Mouse (Mus musculus) hindbrain, embryonic 16.5 days (tissue): ENCODE measurements around the gene Gdf9. TPM values are rescaled to one million over a fixed set of nuclear protein-coding genes. Genes with fewer than 3 reads are reported as not detected.

ENCODE experiments used
- ATAC-seq: fragments of 200-750 bp; cut with Nextera tagmentation; 2 replicates; pipeline ENCODE4 v1.8.0; 2017; ENCODE audit warnings: moderate TSS enrichment, moderate library complexity
- H3K27ac ChIP-seq: fragments of 300-500 bp; sonication (generic); 2 replicates; pipeline ENCODE4 v1.5.1; 2014; ENCODE audit warnings: low read depth, mild to moderate bottlenecking, control low read depth, low read length, moderate library complexity
- H3K27me3 ChIP-seq: fragments of 300-500 bp; sonication (generic); replicated peaks from 2 replicates; pipeline ENCODE4 v1.6.1; 2014; ENCODE audit warnings: low read length; ENCODE audit not compliant: control insufficient read depth, insufficient read depth
- H3K36me3 ChIP-seq: fragments of 300-500 bp; sonication (generic); 2 replicates; pipeline ENCODE4 v1.6.1; 2014; ENCODE audit warnings: mild to moderate bottlenecking, low read length, moderate library complexity, mixed read lengths; ENCODE audit not compliant: control insufficient read depth, insufficient read depth
- H3K4me1 ChIP-seq: fragments of 300-500 bp; sonication (generic); 2 replicates; pipeline ENCODE4 v1.6.1; 2014; ENCODE audit warnings: low read depth, low read length; ENCODE audit not compliant: control insufficient read depth, insufficient read depth
- H3K4me2 ChIP-seq: fragments of 300-500 bp; sonication (generic); 2 replicates; pipeline ENCODE4 v1.6.1; 2014; ENCODE audit warnings: mild to moderate bottlenecking, low read length, control low read depth, moderate library complexity
- H3K4me3 ChIP-seq: fragments of 300-500 bp; sonication (generic); 2 replicates; pipeline ENCODE4 v1.5.1; 2014; ENCODE audit warnings: mild to moderate bottlenecking, low read length, control low read depth, moderate library complexity
- H3K9ac ChIP-seq: fragments of 300-500 bp; sonication (generic); 2 replicates; pipeline ENCODE4 v1.6.1; 2014; ENCODE audit warnings: low read depth, mild to moderate bottlenecking, control low read depth, low read length, moderate library complexity
- H3K9me3 ChIP-seq: fragments of 300-500 bp; sonication (generic); 2 replicates; pipeline ENCODE4 v1.6.1; 2014; ENCODE audit warnings: mild to moderate bottlenecking, low read length, moderate library complexity; ENCODE audit not compliant: control insufficient read depth
- WGBS: fragments of 180-500 bp; shearing (Covaris S2); extraction: QIAGEN DNeasy Blood & Tissue Kit; methylation state at CpG from one replicate; pipeline ENCODE4 v1.1.7; 2014; 5-methylcytosine and 5-hydroxymethylcytosine counted together
- polyA plus RNA-seq: library from polyadenylated mRNA; unstranded; fragments of >200 nt; fragmentation: Nextera tagmentation; extraction: Ambion mirVana; gene quantifications from 2 replicates; pipeline ENCODE4 v1.2.1, GENCODE M21; 2015

The Gdf9 gene
- polyA plus RNA-seq, 1 experiment from 2014 or later: 3.0 TPM

DNA sequence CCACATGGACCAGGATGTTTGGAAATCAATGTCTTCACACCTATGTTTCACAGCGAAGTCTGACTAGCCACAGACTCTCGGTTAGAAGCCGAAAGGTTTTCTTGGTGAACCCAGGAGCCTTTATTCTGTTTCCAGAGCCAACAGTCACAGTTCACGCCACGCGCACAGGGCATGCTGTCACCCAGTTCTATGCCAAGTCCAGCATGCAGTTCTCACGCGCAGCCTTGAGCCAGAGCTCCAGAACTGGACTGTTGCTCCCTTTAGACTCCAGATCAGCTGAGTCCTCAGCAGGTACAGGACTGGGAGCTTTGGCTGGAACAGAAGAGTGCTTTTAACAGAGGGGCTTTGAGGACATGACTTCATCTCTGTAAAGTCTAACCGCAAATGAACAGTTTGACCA, 21.6 kb downstream of the Gdf9 start:
- no peak overlapping the region for H3K4me2 ChIP-seq
- peaks cover 5% of the 10 kb centered on the region for H3K4me1 ChIP-seq
- no peaks in the 10 kb centered on the region for H3K36me3 ChIP-seq
- H3K4me3 ChIP-seq: no peak overlapping the region
- no peak overlapping the region for H3K27ac ChIP-seq
- WGBS: 93% methylated on average over 9 of the region's 9 CpGs
- no peak overlapping the region for H3K9ac ChIP-seq
- H3K9me3 ChIP-seq: no peaks in the 10 kb centered on the region
- peaks cover 9% of the 10 kb centered on the region for H3K27me3 ChIP-seq
- ATAC-seq: no peak

DNA sequence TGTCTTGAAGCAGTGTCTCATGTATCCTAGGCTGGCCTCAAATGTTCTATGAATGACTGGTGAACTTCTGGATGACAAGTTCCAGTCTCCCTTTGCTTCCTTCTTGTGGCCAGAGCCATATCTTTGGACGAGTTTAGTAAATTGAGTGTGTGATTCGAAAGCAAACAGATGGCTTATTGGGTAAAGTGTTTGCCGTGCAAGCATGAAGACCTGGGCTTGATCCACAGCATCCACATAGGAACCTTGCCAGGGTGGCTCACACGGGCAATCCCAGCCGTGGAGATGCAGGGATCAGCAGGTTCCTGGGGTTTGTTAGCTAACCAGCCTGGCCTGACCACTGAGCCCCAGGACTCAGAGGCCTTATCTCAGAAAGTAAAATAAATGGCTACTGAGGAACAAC, 22.2 kb downstream of the Gdf9 start:
- H3K36me3 ChIP-seq: no peaks in the 10 kb centered on the region
- H3K4me1 ChIP-seq: peaks cover 5% of the 10 kb centered on the region
- H3K9me3 ChIP-seq: no peaks in the 10 kb centered on the region
- no peak overlapping the region for H3K27ac ChIP-seq
- WGBS: 87% methylated on average over 5 of the region's 5 CpGs
- no peak overlapping the region for H3K4me3 ChIP-seq
- H3K27me3 ChIP-seq: peaks cover 13% of the 10 kb centered on the region
- no peak for ATAC-seq
- no peak overlapping the region for H3K4me2 ChIP-seq
- no peak overlapping the region for H3K9ac ChIP-seq

- WGBS: 5% methylated on average over 38 of the region's 42 CpGs
- peak; percentile 67 for ATAC-seq
- peak within 1 kb of the TSS; percentile 58 for H3K9ac ChIP-seq
- H3K4me3 ChIP-seq: peak within 1 kb of the TSS; percentile 45
- H3K36me3 ChIP-seq: no peaks in the 10 kb centered on the region
- no peak within 1 kb of the TSS for H3K27ac ChIP-seq
- peaks cover 5% of the 10 kb centered on the region for H3K4me1 ChIP-seq
- H3K27me3 ChIP-seq: peaks cover 29% of the 10 kb centered on the region
- H3K9me3 ChIP-seq: no peaks in the 10 kb centered on the region
- H3K4me2 ChIP-seq: peak within 1 kb of the TSS; percentile 80
Measured at GRCm38 (mm10) chr11:53456474-53457371, 25.9 kb downstream of the Gdf9 start, which contains the start of the genes Gm10447 and Shroom1. Gm10447 (minus strand) TSS chr11:53457110. Shroom1 (plus strand) TSS chr11:53457205.

- ATAC-seq: no peak
- H3K9ac ChIP-seq: peak overlapping the region; percentile 58
- peaks cover 5% of the 10 kb centered on the region for H3K4me1 ChIP-seq
- H3K9me3 ChIP-seq: no peaks in the 10 kb centered on the region
- H3K4me3 ChIP-seq: peak overlapping the region; percentile 45
- WGBS: 6% methylated on average over 28 of the region's 29 CpGs
- peaks cover 36% of the 10 kb centered on the region for H3K27me3 ChIP-seq
- H3K36me3 ChIP-seq: no peaks in the 10 kb centered on the region
- H3K27ac ChIP-seq: no peak overlapping the region
- H3K4me2 ChIP-seq: peak overlapping the region; percentile 80
Measured at GRCm38 (mm10) chr11:53457372-53457954, 26.6 kb downstream of the Gdf9 start.

GRCm38 (mm10) chr11:53458996-53459395, 28.2 kb downstream of the Gdf9 start:
- 63% methylated on average over 3 of the region's 3 CpGs for WGBS
- no peak overlapping the region for H3K9ac ChIP-seq
- H3K4me3 ChIP-seq: no peak overlapping the region
- peaks cover 50% of the 10 kb centered on the region for H3K27me3 ChIP-seq
- H3K36me3 ChIP-seq: no peaks in the 10 kb centered on the region
- ATAC-seq: no peak
- no peak overlapping the region for H3K27ac ChIP-seq
- no peak overlapping the region for H3K4me2 ChIP-seq
- H3K9me3 ChIP-seq: no peaks in the 10 kb centered on the region
- H3K4me1 ChIP-seq: peaks cover 14% of the 10 kb centered on the region

DNA sequence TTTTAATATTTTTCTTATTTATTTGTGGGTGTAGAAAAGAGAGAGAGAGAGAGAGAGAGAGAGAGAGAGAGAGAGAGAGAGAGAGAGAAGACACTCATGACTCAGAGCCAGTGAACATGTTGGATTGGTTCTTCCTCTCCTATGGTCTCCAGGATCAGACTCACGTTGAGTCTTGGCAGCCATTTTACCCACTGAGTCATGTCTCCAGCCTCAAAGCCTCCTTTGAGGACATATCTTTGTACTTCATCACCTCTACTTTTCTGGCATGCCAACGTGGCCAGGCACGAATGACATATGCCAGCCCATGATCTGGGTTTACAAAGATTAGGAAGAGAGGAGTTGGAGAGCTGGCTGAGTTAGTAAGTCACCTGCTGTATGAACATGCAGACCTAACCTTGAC, 29.4 kb downstream of the Gdf9 start:
- H3K27me3 ChIP-seq: peaks cover 59% of the 10 kb centered on the region
- H3K9ac ChIP-seq: no peak overlapping the region
- 87% methylated on average over 3 of the region's 3 CpGs for WGBS
- H3K36me3 ChIP-seq: no peaks in the 10 kb centered on the region
- ATAC-seq: no peak
- H3K4me3 ChIP-seq: no peak overlapping the region
- peaks cover 14% of the 10 kb centered on the region for H3K4me1 ChIP-seq
- no peak overlapping the region for H3K27ac ChIP-seq
- no peak overlapping the region for H3K4me2 ChIP-seq
- no peaks in the 10 kb centered on the region for H3K9me3 ChIP-seq

GRCm38 (mm10) chr11:53461727-53462126, 30.9 kb downstream of the Gdf9 start:
- 18% methylated on average over 5 of the region's 5 CpGs for WGBS
- no peak overlapping the region for H3K4me3 ChIP-seq
- H3K4me2 ChIP-seq: no peak overlapping the region
- no peaks in the 10 kb centered on the region for H3K9me3 ChIP-seq
- peaks cover 62% of the 10 kb centered on the region for H3K27me3 ChIP-seq
- no peak for ATAC-seq
- H3K9ac ChIP-seq: no peak overlapping the region
- no peak overlapping the region for H3K27ac ChIP-seq
- peaks cover 21% of the 10 kb centered on the region for H3K4me1 ChIP-seq
- no peaks in the 10 kb centered on the region for H3K36me3 ChIP-seq

DNA sequence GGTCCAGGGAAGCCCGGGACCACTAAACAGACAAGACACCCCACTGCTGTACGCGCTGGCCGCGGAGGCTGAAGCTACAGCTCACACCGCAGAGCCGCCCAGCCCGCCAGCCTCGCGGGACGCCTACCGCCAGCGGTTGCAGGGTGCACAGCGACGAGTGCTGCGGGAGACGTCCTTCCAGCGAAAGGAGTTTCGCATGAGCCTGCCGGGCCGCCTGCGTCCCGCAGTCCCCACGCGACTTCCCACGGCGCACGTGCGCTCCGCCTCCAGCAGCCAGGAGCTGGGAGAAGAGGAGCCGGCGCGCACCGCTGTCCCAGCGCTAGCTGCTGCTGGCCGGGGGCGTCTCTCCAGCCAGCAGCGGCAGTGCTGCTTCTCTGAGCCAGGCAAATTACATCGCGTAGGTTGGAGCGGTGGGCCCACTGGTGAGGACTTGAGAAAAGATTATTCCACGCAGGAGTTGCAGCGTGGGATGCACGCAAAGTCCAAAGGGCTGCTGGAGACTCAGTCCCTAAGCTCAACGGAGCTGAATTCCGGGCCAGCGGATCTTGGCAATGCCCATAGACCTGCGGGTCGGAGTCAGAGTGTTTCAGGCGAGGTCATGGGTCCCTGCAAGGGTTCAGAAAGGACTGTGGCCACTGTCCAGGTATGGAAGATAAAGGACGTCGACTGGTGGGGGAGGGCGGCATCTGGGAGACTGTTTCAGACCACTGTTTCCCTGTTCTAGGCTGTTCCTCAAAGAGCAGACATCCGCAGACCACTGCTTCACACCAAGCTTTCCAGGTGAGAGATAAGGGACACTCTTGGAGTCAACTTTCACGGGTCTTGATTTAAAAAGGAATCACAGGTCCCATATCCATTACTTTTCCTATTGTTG, 33.0 kb downstream of the Gdf9 start:
- Histone ChIP-seq H3K4me3 (peak overlapping the region; percentile 46), H3K4me1 (peaks cover 17% of the 10 kb centered on the region), H3K36me3 (no peaks in the 10 kb centered on the region), H3K27me3 (peaks cover 62% of the 10 kb centered on the region), H3K9ac (peak overlapping the region; percentile 54), H3K4me2 (peak overlapping the region; percentile 93), H3K9me3 (no peaks in the 10 kb centered on the region), H3K27ac (no peak overlapping the region)
- WGBS: 8% methylated on average over 55 of the region's 55 CpGs
- no peak for ATAC-seq
